Mouse (Mus musculus) myocyte (in vitro differentiated cells): Measurements from ENCODE around the gene Traf3ip2. TPM values are rescaled to one million over a fixed set of nuclear protein-coding genes. Genes with fewer than 3 reads are reported as not detected.

Experiments
- H3K27me3 ChIP-seq: one replicate; pipeline ENCODE4 v1.6.1; 2011; ENCODE audit not compliant: control insufficient read depth, insufficient read depth, insufficient read length
- H3K36me3 ChIP-seq: one replicate; pipeline ENCODE4 v1.6.1; 2011; ENCODE audit not compliant: control insufficient read depth, insufficient read depth
- H3K4me2 ChIP-seq: one replicate; pipeline ENCODE4 v1.6.1; 2011; ENCODE audit warnings: low read depth, control low read depth
- H3K4me3 ChIP-seq: one replicate; pipeline ENCODE4 v1.5.1; 2011; ENCODE audit warnings: mild to moderate bottlenecking, control low read depth, moderate library complexity
- H3K79me2 ChIP-seq: one replicate; pipeline ENCODE4 v1.6.1; 2011; ENCODE audit not compliant: control insufficient read depth, insufficient read depth
- H3ac ChIP-seq: one replicate; pipeline ENCODE4 v1.6.1; 2011; ENCODE audit not compliant: control insufficient read depth, insufficient read length
- CEBPB ChIP-seq: IDR thresholded peaks from 2 replicates; pipeline ENCODE4 v1.6.1; 2011; ENCODE audit warnings: mild to moderate bottlenecking, moderate library complexity; ENCODE audit not compliant: poor library complexity, insufficient read depth, severe bottlenecking
- E2F4 ChIP-seq: IDR thresholded peaks from one replicate; pipeline ENCODE4 v1.6.1; 2011; ENCODE audit warnings: mild to moderate bottlenecking, control low read depth, moderate library complexity; ENCODE audit not compliant: insufficient read depth
- MAX ChIP-seq: IDR thresholded peaks from one replicate; pipeline ENCODE4 v1.6.1; 2011; ENCODE audit warnings: low read depth, mild to moderate bottlenecking, control low read depth
- MYOD1 ChIP-seq, 3 experiments: IDR thresholded peaks; one replicate each; pipeline ENCODE4 v1.6.1; 2011; ENCODE audit warnings: control low read depth in 2 of 3, low read depth in 2 of 3, mild to moderate bottlenecking in 2 of 3, moderate library complexity in 1 of 3; ENCODE audit not compliant: insufficient read length in 2 of 3, control insufficient read depth in 1 of 3
- MYOG ChIP-seq, 3 experiments: IDR thresholded peaks; one replicate each; pipeline ENCODE4 v1.6.1; 2011; ENCODE audit warnings: control low read depth in 2 of 3, low read depth in 2 of 3, mild to moderate bottlenecking in 2 of 3; ENCODE audit not compliant: insufficient read length in 2 of 3, control insufficient read depth in 1 of 3, insufficient read depth in 1 of 3
- POLR2A ChIP-seq: IDR thresholded peaks from one replicate; pipeline ENCODE4 v1.6.1; 2011; ENCODE audit warnings: low read depth, mild to moderate bottlenecking, control low read depth, moderate library complexity; ENCODE audit not compliant: insufficient read length
- POLR2AphosphoS2 ChIP-seq: IDR thresholded peaks from one replicate; pipeline ENCODE4 v1.6.1; 2011; ENCODE audit warnings: low read depth, control low read depth; ENCODE audit not compliant: insufficient read length
- REST ChIP-seq: IDR thresholded peaks from one replicate; pipeline ENCODE4 v1.6.1; 2011; ENCODE audit warnings: mild to moderate bottlenecking, control low read depth, moderate library complexity; ENCODE audit not compliant: insufficient read depth, insufficient read length
- SRF ChIP-seq: IDR thresholded peaks from one replicate; pipeline ENCODE4 v1.6.1; 2011; ENCODE audit warnings: low read depth; ENCODE audit not compliant: control insufficient read depth, insufficient read length
- TCF12 ChIP-seq: IDR thresholded peaks from one replicate; pipeline ENCODE4 v1.6.1; 2011; ENCODE audit warnings: mild to moderate bottlenecking, control low read depth; ENCODE audit not compliant: poor library complexity, insufficient read depth, severe bottlenecking
- TCF3 ChIP-seq: IDR thresholded peaks from one replicate; pipeline ENCODE4 v1.6.1; 2011; ENCODE audit warnings: low read depth, control low read depth; ENCODE audit not compliant: insufficient read length
- USF1 ChIP-seq: IDR thresholded peaks from one replicate; pipeline ENCODE4 v1.6.1; 2011; ENCODE audit warnings: low read depth, mild to moderate bottlenecking, control low read depth, moderate library complexity
- polyA plus RNA-seq: library from polyadenylated mRNA; unstranded; fragments of >200 nt; fragmentation: generic; extraction: Trizol; gene quantifications from one replicate; pipeline ENCODE4 v1.2.1, GENCODE M21; 2012; ENCODE audit warnings: missing spikeins

Gene Traf3ip2
- polyA plus RNA-seq, 1 experiment: 4.2 TPM

DNA sequence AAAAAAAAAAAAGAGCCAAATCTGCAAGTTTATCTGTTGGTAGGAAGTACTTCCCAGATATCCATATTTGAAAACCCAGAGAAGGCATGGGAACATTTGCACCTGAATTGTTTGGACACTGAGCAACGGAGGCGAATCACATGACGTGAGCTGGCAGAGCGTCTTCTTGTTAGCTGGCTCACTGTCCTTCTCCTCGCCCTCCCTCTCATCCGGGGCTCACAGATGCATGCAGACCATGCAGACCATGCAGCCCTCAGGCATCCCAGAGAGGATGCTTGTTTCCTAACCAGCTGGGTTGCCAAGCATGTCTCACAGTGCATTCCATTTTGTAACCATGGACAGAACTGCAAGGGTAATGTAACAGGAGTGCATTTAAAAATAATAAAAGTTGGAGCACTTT lies 11.1 kb downstream of the Traf3ip2 start:
- no peaks in the 10 kb centered on the region for H3K36me3 ChIP-seq
- no peaks in the 10 kb centered on the region for H3K27me3 ChIP-seq

DNA sequence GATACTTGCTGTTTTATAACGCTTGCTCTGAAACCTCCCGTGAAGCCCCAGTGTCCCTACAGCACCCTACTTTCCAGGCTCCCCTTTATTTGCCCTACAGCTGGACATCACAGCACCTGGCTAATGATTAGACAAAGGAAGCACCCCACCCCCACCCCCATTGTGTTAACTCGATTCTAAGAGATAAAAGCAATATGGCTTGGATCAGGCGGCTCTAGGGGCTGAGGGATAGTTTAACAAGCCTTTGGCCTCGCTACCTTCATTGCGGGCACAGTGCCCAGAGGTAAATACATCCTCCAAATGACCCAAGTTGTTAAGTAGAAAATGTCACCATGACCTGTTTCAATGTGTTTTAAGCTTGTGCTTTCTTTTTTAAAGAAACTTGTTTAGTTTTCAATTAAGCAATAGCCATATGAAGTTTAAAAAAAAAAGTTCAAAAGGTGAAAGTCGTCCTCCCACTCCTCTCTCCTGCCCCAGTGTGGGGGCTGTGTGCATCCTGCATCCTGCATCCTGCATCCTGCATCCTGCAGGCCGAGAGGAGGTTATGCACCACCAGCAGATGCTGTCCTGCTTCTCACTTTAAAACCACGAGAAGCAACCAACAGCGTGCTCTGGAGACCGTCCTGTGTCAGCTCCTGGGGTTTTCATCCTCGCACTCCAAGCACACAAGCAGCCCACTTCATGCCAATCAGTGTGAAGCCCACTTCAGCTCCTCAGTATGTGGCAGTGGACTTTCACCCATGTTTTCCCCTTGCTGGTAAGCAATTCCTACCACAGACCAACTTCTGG lies 12.3 kb downstream of the Traf3ip2 start:
- Histone ChIP-seq H3K36me3 (no peaks in the 10 kb centered on the region), H3K4me2 (no peak overlapping the region), H3K27me3 (no peaks in the 10 kb centered on the region), H3K79me2 (no peaks in the 10 kb centered on the region), H3K4me3 (no peak overlapping the region), H3ac (no peak overlapping the region)
- TF ChIP-seq TCF12: no peak
- no peak for TF ChIP-seq POLR2A
- no peak for TF ChIP-seq MYOD1 (IDR thresholded peaks at IDR 0.05; ENCODE audit: control insufficient read depth in 1 of 3, insufficient read length in 2 of 3, low read depth in 2 of 3)
- TF ChIP-seq MAX: no peak
- no peak for TF ChIP-seq REST
- TF ChIP-seq MYOG (IDR thresholded peaks at IDR 0.05; ENCODE audit: control insufficient read depth in 1 of 3, insufficient read depth in 1 of 3, insufficient read length in 2 of 3, low read depth in 2 of 3): no peak
- no peak for TF ChIP-seq CEBPB
- no peak for TF ChIP-seq POLR2AphosphoS2
- TF ChIP-seq SRF: no peak
- no peak for TF ChIP-seq TCF3
- TF ChIP-seq USF1: no peak
- no peak for TF ChIP-seq E2F4

More for the DNA sequence above, 11.1 kb downstream of the Traf3ip2 start:
- H3K79me2 ChIP-seq: no peaks in the 10 kb centered on the region
- no peak for TF ChIP-seq MYOD1 (IDR thresholded peaks at IDR 0.05; ENCODE audit: control insufficient read depth in 1 of 3, insufficient read length in 2 of 3, low read depth in 2 of 3)
- no peak for TF ChIP-seq CEBPB
- no peak for TF ChIP-seq TCF12
- TF ChIP-seq E2F4: no peak
- no peak for TF ChIP-seq POLR2A
- no peak for TF ChIP-seq REST
- no peak for TF ChIP-seq USF1
- no peak overlapping the region for H3K4me3 ChIP-seq
- no peak overlapping the region for H3K4me2 ChIP-seq
- H3ac ChIP-seq: no peak overlapping the region

DNA sequence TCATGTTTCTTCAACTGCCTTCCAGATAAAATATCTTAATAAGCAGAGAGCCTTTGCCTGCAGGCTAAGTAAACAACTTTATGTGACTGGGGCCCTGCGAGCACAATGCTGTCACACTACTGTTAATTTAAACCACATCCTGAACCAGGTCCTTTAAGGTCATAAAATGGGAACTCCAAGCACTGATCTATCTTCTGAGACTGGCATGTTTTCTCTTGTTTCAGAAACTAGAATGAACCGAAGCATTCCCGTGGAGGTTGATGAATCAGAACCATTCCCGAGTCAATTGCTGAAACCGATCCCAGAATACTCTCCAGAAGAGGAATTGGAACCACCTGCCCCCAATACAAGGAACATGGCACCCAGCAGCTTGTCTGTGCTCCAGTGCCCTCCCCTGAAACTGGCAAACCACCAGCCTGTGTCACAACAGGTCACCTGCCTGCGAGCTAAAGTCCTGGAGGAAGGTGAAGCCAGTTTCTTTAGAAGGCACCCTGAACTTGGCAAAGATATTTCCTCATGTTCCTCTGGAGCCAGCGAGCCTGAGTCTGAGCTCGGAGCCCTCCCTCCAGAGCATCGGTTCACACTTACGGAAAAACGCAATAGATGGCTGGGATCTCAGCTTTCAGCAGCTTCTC lies 13.0 kb downstream of the Traf3ip2 start:
- Histone ChIP-seq H3ac (no peak overlapping the region), H3K27me3 (no peaks in the 10 kb centered on the region), H3K4me2 (no peak overlapping the region), H3K36me3 (no peaks in the 10 kb centered on the region), H3K79me2 (no peaks in the 10 kb centered on the region), H3K4me3 (no peak overlapping the region)
- TF ChIP-seq TCF12: no peak
- no peak for TF ChIP-seq CEBPB
- no peak for TF ChIP-seq SRF
- no peak for TF ChIP-seq REST
- TF ChIP-seq POLR2AphosphoS2: no peak

DNA sequence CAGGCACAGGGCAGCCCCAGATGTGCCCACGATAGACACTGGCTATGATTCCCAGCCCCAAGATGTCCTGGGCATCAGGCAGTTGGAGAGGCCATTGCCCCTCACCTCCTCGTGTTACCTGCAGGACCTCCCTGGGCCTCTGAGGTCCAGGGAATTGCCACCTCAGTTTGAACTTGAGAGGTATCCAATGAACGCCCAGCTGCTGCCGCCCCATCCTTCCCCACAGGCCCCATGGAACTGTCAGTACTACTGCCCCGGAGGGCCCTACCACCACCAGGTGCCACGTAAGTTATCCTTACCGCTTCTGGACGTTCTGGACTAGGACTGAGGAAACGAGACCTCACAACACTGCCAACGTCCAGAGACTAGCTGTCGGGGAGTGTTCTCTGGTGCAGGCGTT lies 13.6 kb downstream of the Traf3ip2 start:
- H3ac ChIP-seq: no peak overlapping the region

More for the DNA sequence above, 13.6 kb downstream of the Traf3ip2 start:
- H3K4me3 ChIP-seq: no peak overlapping the region
- TF ChIP-seq MYOD1 (IDR thresholded peaks at IDR 0.05; ENCODE audit: control insufficient read depth in 1 of 3, insufficient read length in 2 of 3, low read depth in 2 of 3): no peak
- TF ChIP-seq SRF: no peak
- TF ChIP-seq MAX: no peak
- TF ChIP-seq REST: no peak
- no peak for TF ChIP-seq POLR2AphosphoS2
- TF ChIP-seq CEBPB: no peak
- TF ChIP-seq MYOG (IDR thresholded peaks at IDR 0.05; ENCODE audit: control insufficient read depth in 1 of 3, insufficient read depth in 1 of 3, insufficient read length in 2 of 3, low read depth in 2 of 3): no peak
- no peak for TF ChIP-seq TCF12
- no peak for TF ChIP-seq POLR2A
- TF ChIP-seq USF1: no peak
- H3K4me2 ChIP-seq: no peak overlapping the region
- H3K36me3 ChIP-seq: no peaks in the 10 kb centered on the region
- no peaks in the 10 kb centered on the region for H3K27me3 ChIP-seq
- no peaks in the 10 kb centered on the region for H3K79me2 ChIP-seq
